Comparison of ENCODE assay signal across 21 mouse cellular contexts in genomic region chr5:104076361-104076760, GRCm38 (mm10). TPM values are rescaled to one million over a fixed set of nuclear protein-coding genes. Genes with fewer than 3 reads are reported as not detected.
DNase-seq lines count a peak whose midpoint lies in the region; ATAC-seq and TF ChIP-seq lines count a peak whose summit lies in the region.
"Had no signal": no experiment of that assay in that cellular context is flagged by ENCODE, and none has a peak within 500 bp of the region (broad histone marks: within the 10 kb centered on the region; RNA-seq: fewer than 3 reads in every experiment).

No protein-coding gene starts in this region.

- H3K27me3 ChIP-seq in heart, embryonic 13.5 days (replicated peaks): peaks cover 9% of the 10 kb centered on the region; the same call in 1 of the 2 replicates
- H3K27me3 ChIP-seq in heart, embryonic 11.5 days (ENCODE audit: control insufficient read depth, insufficient read depth, low read length): no peaks in the 10 kb centered on the region
- H3K27me3 ChIP-seq in midbrain, postnatal 0 days (ENCODE audit: insufficient read depth, low read length): no peaks in the 10 kb centered on the region
- H3K27me3 ChIP-seq in midbrain, embryonic 13.5 days: peaks cover 13% of the 10 kb centered on the region; the same call in 1 of the 2 replicates
- H3K27me3 ChIP-seq in intestine, postnatal 0 days (replicated peaks; ENCODE audit: control insufficient read depth, insufficient read depth, low read length): no peaks in the 10 kb centered on the region
- H3K27me3 ChIP-seq: heart, embryonic 15.5 days; neural tube, embryonic 12.5 days had no signal

- peak overlapping the region; percentile 12; the same call in 1 of the 2 replicates for H3K9ac ChIP-seq in heart, embryonic 13.5 days
- H3K9ac ChIP-seq in heart, embryonic 11.5 days (ENCODE audit: low read depth, low read length): no peak overlapping the region
- no peak overlapping the region for H3K9ac ChIP-seq in midbrain, postnatal 0 days (replicated peaks; ENCODE audit: low read length, poor library complexity, severe bottlenecking)
- no peak overlapping the region for H3K9ac ChIP-seq in midbrain, embryonic 13.5 days (replicated peaks)
- no peak overlapping the region for H3K9ac ChIP-seq in intestine, postnatal 0 days (ENCODE audit: low read depth, low read length)
- H3K9ac ChIP-seq: heart, embryonic 15.5 days; liver, embryonic 15.5 days; neural tube, embryonic 12.5 days had no signal

- WGBS in heart, embryonic 13.5 days: 15% methylated on average over 10 of the region's 10 CpGs
- 19% methylated on average over 10 of the region's 10 CpGs for WGBS in heart, embryonic 11.5 days (ENCODE audit: insufficient replicate concordance)
- WGBS in midbrain, postnatal 0 days: 28% methylated on average over 10 of the region's 10 CpGs
- 33% methylated on average over 10 of the region's 10 CpGs for WGBS in midbrain, embryonic 13.5 days
- WGBS in intestine, postnatal 0 days: 30% methylated on average over 10 of the region's 10 CpGs

- H3K36me3 ChIP-seq in heart, embryonic 13.5 days: no peaks in the 10 kb centered on the region; the same call in 1 of the 2 replicates
- no peaks in the 10 kb centered on the region for H3K36me3 ChIP-seq in heart, embryonic 11.5 days (ENCODE audit: control insufficient read depth, insufficient read depth, low read length)
- H3K36me3 ChIP-seq in midbrain, postnatal 0 days (ENCODE audit: insufficient read depth, low read length): no peaks in the 10 kb centered on the region
- no peaks in the 10 kb centered on the region for H3K36me3 ChIP-seq in midbrain, embryonic 13.5 days
- H3K36me3 ChIP-seq in intestine, postnatal 0 days (ENCODE audit: control insufficient read depth, insufficient read depth): no peaks in the 10 kb centered on the region
- H3K36me3 ChIP-seq: forebrain, embryonic 10.5 days; heart, embryonic 15.5 days; liver, embryonic 15.5 days; neural tube, embryonic 12.5 days had no signal

- 0 out of 2 replicates have a peak overlapping the region, but pooled peaks have one; percentile 0 for H3K4me2 ChIP-seq in heart, embryonic 13.5 days
- no peak overlapping the region for H3K4me2 ChIP-seq in heart, embryonic 11.5 days
- H3K4me2 ChIP-seq in midbrain, postnatal 0 days (ENCODE audit: low read depth, low read length, poor library complexity, severe bottlenecking): no peak overlapping the region
- no peak overlapping the region for H3K4me2 ChIP-seq in midbrain, embryonic 13.5 days (replicated peaks)
- peak overlapping the region; percentile 27; the same call in 1 of the 2 replicates for H3K4me2 ChIP-seq in intestine, postnatal 0 days (replicated peaks; ENCODE audit: low read depth)
- H3K4me2 ChIP-seq: heart, embryonic 15.5 days; liver, embryonic 15.5 days; midbrain, embryonic 11.5 days; neural tube, embryonic 12.5 days had no signal

- no peak overlapping the region for H3K4me3 ChIP-seq in heart, embryonic 13.5 days
- H3K4me3 ChIP-seq in heart, embryonic 11.5 days (ENCODE audit: low read depth, low read length): no peak overlapping the region
- H3K4me3 ChIP-seq in midbrain, postnatal 0 days (ENCODE audit: low read depth, low read length): no peak overlapping the region
- H3K4me3 ChIP-seq in midbrain, embryonic 13.5 days (replicated peaks): no peak overlapping the region
- no peak overlapping the region for H3K4me3 ChIP-seq in intestine, postnatal 0 days (ENCODE audit: low read depth, low read length)
- H3K4me3 ChIP-seq: forebrain, embryonic 10.5 days; heart, embryonic 15.5 days; liver, embryonic 15.5 days; neural tube, embryonic 12.5 days had no signal

- no peak for TF ChIP-seq CTCF in midbrain, postnatal 0 days (IDR thresholded peaks at IDR 0.05)
- TF ChIP-seq CTCF in intestine, postnatal 0 days (IDR thresholded peaks at IDR 0.05; ENCODE audit: low read depth): no peak

- no peak overlapping the region for H3K27ac ChIP-seq in heart, embryonic 13.5 days (replicated peaks)
- H3K27ac ChIP-seq in heart, embryonic 11.5 days (ENCODE audit: low read depth, low read length): no peak overlapping the region
- 0 out of 2 replicates have a peak overlapping the region, but pooled peaks have one; percentile 12 for H3K27ac ChIP-seq in midbrain, postnatal 0 days (ENCODE audit: low read depth, low read length)
- no peak overlapping the region for H3K27ac ChIP-seq in midbrain, embryonic 13.5 days
- no peak overlapping the region for H3K27ac ChIP-seq in intestine, postnatal 0 days (ENCODE audit: low read depth, low read length)
- H3K27ac ChIP-seq: forebrain, embryonic 10.5 days; heart, embryonic 15.5 days; liver, embryonic 15.5 days; neural tube, embryonic 12.5 days had no signal

- DNase-seq in cerebellum, adult 18-20 months: peak; percentile 22 to 28
- DNase-seq in cerebellum, adult 8-10 months: no peak
- DNase-seq in midbrain, postnatal 0 days (ENCODE audit: low spot score): peak; percentile 27
- no peak for DNase-seq in thymus, adult 18-20 months
- DNase-seq: lung, postnatal 14 days had no signal

- no peak for ATAC-seq in heart, embryonic 13.5 days (ENCODE audit: extremely low read depth, insufficient number of reproducible peaks, low FRiP score, low TSS enrichment)
- ATAC-seq in heart, embryonic 11.5 days (replicated peaks; ENCODE audit: insufficient number of reproducible peaks, low FRiP score, low TSS enrichment): no peak
- no peak for ATAC-seq in midbrain, postnatal 0 days (ENCODE audit: low FRiP score)
- no peak for ATAC-seq in midbrain, embryonic 13.5 days
- no peak for ATAC-seq in intestine, postnatal 0 days
- ATAC-seq: Patski had no signal

- H3K4me1 ChIP-seq in heart, embryonic 13.5 days: peaks cover 17% of the 10 kb centered on the region
- peaks cover 6% of the 10 kb centered on the region; the same call in 1 of the 2 replicates for H3K4me1 ChIP-seq in heart, embryonic 11.5 days (ENCODE audit: control insufficient read depth, insufficient read depth, low read length)
- H3K4me1 ChIP-seq in midbrain, postnatal 0 days (ENCODE audit: insufficient read depth, low read length): no peaks in the 10 kb centered on the region; the same call in 1 of the 2 replicates
- peaks cover 6% of the 10 kb centered on the region for H3K4me1 ChIP-seq in midbrain, embryonic 13.5 days (replicated peaks)
- H3K4me1 ChIP-seq in intestine, postnatal 0 days (replicated peaks; ENCODE audit: control insufficient read depth, insufficient read depth, low read length): 0 out of 2 replicates have a peak, but pooled peaks cover 2% of the 10 kb centered on the region

- H3K9me3 ChIP-seq in heart, embryonic 13.5 days: no peaks in the 10 kb centered on the region
- H3K9me3 ChIP-seq in heart, embryonic 11.5 days (replicated peaks; ENCODE audit: control insufficient read depth, low read length): no peaks in the 10 kb centered on the region
- H3K9me3 ChIP-seq in midbrain, postnatal 0 days (ENCODE audit: low read length): no peaks in the 10 kb centered on the region
- no peaks in the 10 kb centered on the region for H3K9me3 ChIP-seq in midbrain, embryonic 13.5 days
- no peaks in the 10 kb centered on the region for H3K9me3 ChIP-seq in intestine, postnatal 0 days (ENCODE audit: control insufficient read depth)
- H3K9me3 ChIP-seq: forebrain, embryonic 10.5 days; heart, embryonic 15.5 days; liver, embryonic 15.5 days; neural tube, embryonic 12.5 days had no signal

RNA-seq across cellular contexts. Expression of gene Gm17660, which starts 1.0 kb away (rescaled TPM):
- polyA plus RNA-seq in heart, embryonic 13.5 days (2015; fragmentation: Nextera tagmentation; extraction: Ambion mirVana): not detected in 2 replicates
- not detected in 2 replicates for polyA plus RNA-seq in heart, embryonic 11.5 days (2014; fragmentation: Nextera tagmentation; extraction: Ambion mirVana)
- total RNA-seq in midbrain, postnatal 0 days (2014; rRNA removed): not detected in 2 replicates
- polyA plus RNA-seq in midbrain, postnatal 0 days (2015; fragmentation: Nextera tagmentation; extraction: Ambion mirVana): 0.83 and 1.1 TPM in 2 replicates
- not detected in 2 replicates for polyA plus RNA-seq in midbrain, embryonic 13.5 days (2015; fragmentation: Nextera tagmentation; extraction: Ambion mirVana)
- polyA plus RNA-seq in intestine, postnatal 0 days (2015; fragmentation: Nextera tagmentation; extraction: Ambion mirVana): 1.1 and 1.5 TPM in 2 replicates
- total RNA-seq: adrenal gland, adult 18-20 months; gastrocnemius, adult 8-10 months; left cerebral cortex, postnatal 14 days had no signal
- polyA plus RNA-seq: embryonic facial prominence, embryonic 11.5 days; kidney, embryonic 16.5 days; liver, embryonic 15.5 days; neural tube, embryonic 12.5 days; Patski; spleen, adult 2 months had no signal

RNA-seq across cellular contexts. Expression of gene Nudt9, which starts 30.3 kb away (rescaled TPM):
- 53.7 and 55.6 TPM in 2 replicates for polyA plus RNA-seq in heart, embryonic 13.5 days (2015; fragmentation: Nextera tagmentation; extraction: Ambion mirVana)
- 51.8 and 53.5 TPM in 2 replicates for polyA plus RNA-seq in heart, embryonic 11.5 days (2014; fragmentation: Nextera tagmentation; extraction: Ambion mirVana)
- 48.8 and 48.9 TPM in 2 replicates for total RNA-seq in midbrain, postnatal 0 days (2014; rRNA removed)
- polyA plus RNA-seq in midbrain, postnatal 0 days (2015; fragmentation: Nextera tagmentation; extraction: Ambion mirVana): 70.4 and 72.5 TPM in 2 replicates
- 54.8 and 58.2 TPM in 2 replicates for polyA plus RNA-seq in midbrain, embryonic 13.5 days (2015; fragmentation: Nextera tagmentation; extraction: Ambion mirVana)
- 81.1 and 82.0 TPM in 2 replicates for polyA plus RNA-seq in intestine, postnatal 0 days (2015; fragmentation: Nextera tagmentation; extraction: Ambion mirVana)

RNA-seq across cellular contexts. Expression of gene Sparcl1, which starts 37.2 kb away (rescaled TPM):
- polyA plus RNA-seq in heart, embryonic 13.5 days (2015; fragmentation: Nextera tagmentation; extraction: Ambion mirVana): 45.7 and 47.3 TPM in 2 replicates
- 18.2 and 21.8 TPM in 2 replicates for polyA plus RNA-seq in heart, embryonic 11.5 days (2014; fragmentation: Nextera tagmentation; extraction: Ambion mirVana)
- total RNA-seq in midbrain, postnatal 0 days (2014; rRNA removed): 438 and 529 TPM in 2 replicates
- polyA plus RNA-seq in midbrain, postnatal 0 days (2015; fragmentation: Nextera tagmentation; extraction: Ambion mirVana): 358 and 444 TPM in 2 replicates
- 72.8 and 84.5 TPM in 2 replicates for polyA plus RNA-seq in midbrain, embryonic 13.5 days (2015; fragmentation: Nextera tagmentation; extraction: Ambion mirVana)
- 158 and 165 TPM in 2 replicates for polyA plus RNA-seq in intestine, postnatal 0 days (2015; fragmentation: Nextera tagmentation; extraction: Ambion mirVana)
- polyA plus RNA-seq: Patski had no signal

RNA-seq across cellular contexts. Expression of gene Hsd17b11, which starts 54.6 kb away (rescaled TPM):
- polyA plus RNA-seq in heart, embryonic 13.5 days (2015; fragmentation: Nextera tagmentation; extraction: Ambion mirVana): 2.8 and 3.3 TPM in 2 replicates
- polyA plus RNA-seq in heart, embryonic 11.5 days (2014; fragmentation: Nextera tagmentation; extraction: Ambion mirVana): 4.2 and 5.3 TPM in 2 replicates
- 16.3 and 16.4 TPM in 2 replicates for total RNA-seq in midbrain, postnatal 0 days (2014; rRNA removed)
- polyA plus RNA-seq in midbrain, postnatal 0 days (2015; fragmentation: Nextera tagmentation; extraction: Ambion mirVana): 3.6 and 4.7 TPM in 2 replicates
- polyA plus RNA-seq in midbrain, embryonic 13.5 days (2015; fragmentation: Nextera tagmentation; extraction: Ambion mirVana): 1.2 and 1.8 TPM in 2 replicates
- polyA plus RNA-seq in intestine, postnatal 0 days (2015; fragmentation: Nextera tagmentation; extraction: Ambion mirVana): 48.7 and 55.3 TPM in 2 replicates

Comparison
In these comparisons a context has a peak if more than half of its experiments do, and no peak if none do; other contexts are left out.
1. DNase-seq: peak in cerebellum, adult 18-20 months (2 of 2) and midbrain, postnatal 0 days (single experiment); none in cerebellum, adult 8-10 months (single experiment) and thymus, adult 18-20 months (0 of 2).
2. H3K4me2 ChIP-seq: peak in heart, embryonic 13.5 days (single experiment) and intestine, postnatal 0 days (single experiment); none in heart, embryonic 11.5 days (single experiment), midbrain, postnatal 0 days (single experiment) and midbrain, embryonic 13.5 days (single experiment).